Mouse (Mus musculus) megakaryocyte, adult 5-6 weeks (primary cell): ENCODE results near the gene Nlrc5. TPM values are rescaled to one million over a fixed set of nuclear protein-coding genes. Genes with fewer than 3 reads are reported as not detected.

Experiments used
- ATAC-seq: 2 replicates; pipeline ENCODE4 v1.8.0; 2016; ENCODE audit warnings: mild to moderate bottlenecking, inconsistent platforms; ENCODE audit not compliant: poor library complexity, severe bottlenecking
- total RNA-seq, 2 experiments: library from RNA; stranded (forward) in 1 of 2; stranded (reverse) in 1 of 2; fragments of 153-499, 151-499 nt in 1 of 2; fragments of 221-1000, 200-1000 nt in 1 of 2; gene quantifications; 2 replicates each; pipeline versions ENCODE4 v1.2.3 to v1.2.4; 2015 to 2017

Gene Nlrc5
- total RNA-seq, 2 experiments from 2014 or later = 28.2 to 29.2 TPM

GRCm38 (mm10) chr8:94561256-94561655, 127.1 kb downstream of the Nlrc5 start:
- no peak for ATAC-seq

DNA sequence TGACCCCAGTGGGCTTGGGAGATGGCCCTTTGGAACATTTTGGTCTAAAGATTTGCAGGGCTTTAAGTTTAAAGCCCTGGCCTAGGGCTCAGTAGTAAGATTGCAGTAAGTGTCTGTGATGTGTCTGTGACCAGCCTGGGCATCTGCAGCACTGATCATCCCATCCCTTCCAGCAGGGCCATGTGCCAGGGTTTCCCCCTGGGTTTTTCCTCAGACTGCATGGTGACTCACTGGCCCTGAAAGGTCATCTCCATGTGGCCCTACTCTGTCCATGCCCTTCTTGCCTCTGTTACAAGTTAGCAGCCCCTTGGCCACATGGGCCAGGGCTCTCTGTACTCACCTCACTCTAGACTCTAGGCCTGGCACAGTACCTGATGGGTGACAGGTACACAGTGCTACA, 130.3 kb downstream of the Nlrc5 start:
- ATAC-seq = no peak

DNA sequence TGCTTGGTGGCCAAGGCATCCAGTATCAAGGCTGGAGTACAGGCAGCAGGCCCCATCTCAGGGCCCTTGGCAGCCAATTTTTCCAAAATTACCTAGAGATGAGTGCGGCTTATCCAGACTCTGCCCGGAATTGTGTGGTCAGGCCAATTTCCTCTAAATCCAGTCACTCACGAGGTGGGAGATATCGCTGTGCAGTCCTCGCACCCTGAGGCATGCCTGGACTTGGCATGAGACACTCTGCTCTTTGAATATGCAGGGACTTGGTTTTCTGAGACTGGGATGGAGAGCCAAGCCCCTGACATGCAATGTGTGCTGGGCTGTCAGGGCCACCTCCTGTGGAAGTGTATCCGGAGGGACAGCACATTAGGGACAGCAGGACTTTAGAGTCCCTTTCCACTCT, 131.9 kb downstream of the Nlrc5 start:
- no peak for ATAC-seq

DNA sequence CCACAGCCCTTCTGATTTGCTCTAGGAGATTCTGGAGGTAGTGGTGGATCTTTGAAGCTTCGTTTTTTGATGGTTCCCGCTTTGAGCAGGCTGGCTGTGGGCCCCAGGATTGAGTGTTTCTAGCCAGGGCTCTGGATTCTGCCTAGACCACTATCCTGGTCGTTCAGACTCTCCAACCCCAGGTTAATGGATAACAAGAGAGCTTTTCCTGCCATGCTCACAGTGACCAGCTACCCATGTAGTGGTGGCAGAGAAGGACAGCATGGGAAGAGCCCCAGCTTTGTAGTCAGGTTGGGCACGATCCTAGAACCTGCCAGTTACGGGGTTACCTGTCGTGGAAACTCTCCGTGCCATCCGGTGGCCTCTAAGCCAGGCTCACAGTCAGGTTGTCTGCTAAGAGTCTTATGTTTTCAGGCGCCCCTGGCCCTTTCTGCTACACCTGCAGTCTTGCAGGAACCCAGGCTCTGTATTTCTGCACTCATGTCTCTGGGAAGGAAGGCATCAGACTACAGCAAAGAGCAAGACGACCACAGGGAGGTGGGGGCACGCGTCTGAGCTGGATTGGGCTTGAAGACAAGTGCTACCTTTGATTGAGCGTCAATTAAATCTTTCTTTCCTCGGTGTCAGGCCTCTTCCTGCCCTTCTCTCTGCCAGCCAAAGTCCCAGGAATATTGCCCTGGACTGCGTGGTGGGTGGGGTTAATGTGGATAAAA, 132.4 kb downstream of the Nlrc5 start:
- ATAC-seq = no peak

DNA sequence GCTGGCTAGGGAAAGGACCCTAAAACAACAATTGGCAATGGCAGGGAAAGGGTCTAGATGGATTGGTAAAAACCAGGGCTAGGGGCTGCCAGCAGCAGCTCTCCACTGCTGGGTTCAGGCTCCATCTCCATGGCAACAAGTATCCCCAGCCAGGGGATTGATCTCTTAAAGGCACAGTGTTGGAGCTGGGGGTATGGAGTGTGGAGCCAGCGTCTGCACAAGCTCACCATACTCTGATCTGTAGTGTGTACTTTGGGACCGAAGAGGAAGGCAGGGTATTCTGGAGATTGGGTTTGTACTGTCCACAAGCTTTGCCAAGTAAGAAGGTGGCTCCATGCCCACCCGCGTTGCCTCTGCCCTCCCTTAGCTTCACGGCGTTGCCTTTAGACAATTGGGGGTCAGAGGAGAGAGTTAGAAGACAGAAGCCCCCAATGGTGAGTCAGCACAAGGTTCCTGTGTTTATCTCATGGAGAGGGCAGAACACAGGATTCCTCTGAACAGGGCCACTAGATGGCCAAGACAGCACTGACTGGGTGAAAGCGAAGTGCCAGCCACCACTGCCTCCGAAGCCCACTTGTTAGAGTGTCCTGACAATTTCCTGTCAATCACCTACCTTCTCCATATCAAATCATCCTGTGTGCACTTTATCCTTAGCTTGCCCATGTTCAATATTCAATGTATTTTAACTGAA, 133.1 kb downstream of the Nlrc5 start:
- no peak for ATAC-seq

GRCm38 (mm10) chr8:94568098-94568497, 133.9 kb downstream of the Nlrc5 start:
- ATAC-seq = no peak

DNA sequence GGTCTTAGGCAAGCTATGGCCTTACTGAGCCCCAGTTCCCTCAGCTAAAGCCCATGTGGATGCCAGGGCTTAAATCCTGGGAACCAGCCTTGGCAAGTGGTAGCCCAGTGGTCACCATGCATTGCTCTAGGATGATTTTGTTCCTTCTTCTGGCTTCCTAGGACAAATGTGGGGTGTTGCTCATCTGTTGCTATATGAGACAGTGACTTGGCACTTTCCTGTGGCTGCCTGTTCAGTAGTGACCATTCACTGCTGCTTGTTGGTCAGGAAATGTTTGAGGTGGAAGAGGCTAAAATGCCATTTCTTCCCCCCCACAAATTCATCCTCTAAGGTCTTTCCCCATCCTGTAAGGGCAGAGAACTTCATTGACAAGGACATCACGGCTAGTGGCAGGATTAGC, 135.3 kb downstream of the Nlrc5 start:
- ATAC-seq = no peak

DNA sequence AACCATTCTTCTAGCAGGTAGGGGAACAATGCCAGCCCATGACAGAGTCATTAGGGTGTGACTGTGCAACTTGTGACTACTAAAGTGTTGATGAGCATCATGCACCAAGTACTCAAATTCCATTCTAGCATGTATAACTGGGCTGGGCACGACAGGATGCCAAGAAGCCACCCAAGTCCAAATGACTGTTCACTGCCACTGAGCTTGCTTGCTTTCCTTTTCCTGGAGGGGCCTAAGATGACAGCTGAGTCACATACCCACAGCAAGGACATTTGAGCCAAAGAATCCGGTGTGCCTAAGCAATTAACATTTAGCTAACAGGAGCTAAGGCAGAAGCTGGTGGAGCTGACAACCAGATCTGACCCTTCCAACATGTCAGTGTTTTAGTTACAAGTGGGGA, 137.7 kb downstream of the Nlrc5 start:
- ATAC-seq = no peak

GRCm38 (mm10) chr8:94574159-94574907, 140.2 kb downstream of the Nlrc5 start:
- no peak for ATAC-seq

DNA sequence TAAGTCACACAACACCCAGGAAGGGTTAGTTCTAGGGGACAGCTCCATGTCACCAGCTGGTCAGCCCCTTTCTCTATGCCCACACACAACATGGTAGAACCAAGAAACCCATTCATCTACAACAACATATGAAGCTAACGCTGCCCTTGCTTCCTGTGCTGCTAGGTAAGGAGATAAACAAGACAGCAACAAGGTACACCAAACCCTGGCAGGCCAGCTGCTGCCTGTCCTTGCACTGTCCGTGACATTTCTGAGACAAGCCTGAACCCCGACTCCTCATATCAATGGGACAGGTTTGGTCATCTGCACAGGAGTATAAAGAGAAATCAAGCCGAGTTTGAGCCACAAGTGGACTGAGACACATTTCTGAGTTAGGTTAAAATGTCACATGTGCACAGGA, 141.0 kb downstream of the Nlrc5 start:
- no peak for ATAC-seq

Other genes starting within 250 kb of the Nlrc5 start
- 15.8 and 17.7 TPM in 2 replicates for gene Nup93, start 219.8 kb upstream of the Nlrc5 start, total RNA-seq (2015)
- gene Nup93, start 219.8 kb upstream of the Nlrc5 start, total RNA-seq (2017) = 22.9 and 24.1 TPM in 2 replicates
- 0.25 and 0.34 TPM in 2 replicates for gene Slc12a3, start 105.2 kb upstream of the Nlrc5 start, total RNA-seq (2015)
- gene Slc12a3, start 105.2 kb upstream of the Nlrc5 start, total RNA-seq (2017) = 0.16 TPM in 1 of 2 replicates, not detected in the other
- 71.9 and 76.0 TPM in 2 replicates for gene Herpud1, start 47.9 kb upstream of the Nlrc5 start, total RNA-seq (2015)
- 79.4 and 80.9 TPM in 2 replicates for gene Herpud1, start 47.9 kb upstream of the Nlrc5 start, total RNA-seq (2017)
- 51.2 and 57.6 TPM in 2 replicates for gene Cpne2, start 98.6 kb downstream of the Nlrc5 start, total RNA-seq (2015)
- 30.9 and 40.7 TPM in 2 replicates for gene Cpne2, start 98.6 kb downstream of the Nlrc5 start, total RNA-seq (2017)
- gene Rspry1, start 167.6 kb downstream of the Nlrc5 start, total RNA-seq (2015) = 31.8 and 36.4 TPM in 2 replicates
- gene Rspry1, start 167.6 kb downstream of the Nlrc5 start, total RNA-seq (2017) = 34.2 and 35.3 TPM in 2 replicates
- gene Fam192a, start 167.6 kb downstream of the Nlrc5 start, total RNA-seq (2015) = 27.8 and 33.4 TPM in 2 replicates
- gene Fam192a, start 167.6 kb downstream of the Nlrc5 start, total RNA-seq (2017) = 93.2 and 103 TPM in 2 replicates
- 33.7 and 43.6 TPM in 2 replicates for gene Arl2bp, start 232.2 kb downstream of the Nlrc5 start, total RNA-seq (2015)
- 79.9 and 111 TPM in 2 replicates for gene Arl2bp, start 232.2 kb downstream of the Nlrc5 start, total RNA-seq (2017)